7 mouse cellular contexts compared by ENCODE assay signal in genomic region chr14:11307079-11307478, GRCm38 (mm10). TPM values are rescaled to one million over a fixed set of nuclear protein-coding genes. Genes with fewer than 3 reads are reported as not detected.
DNase-seq lines count a peak whose midpoint lies in the region; ATAC-seq and TF ChIP-seq lines count a peak whose summit lies in the region.

No protein-coding gene starts in this region.

- no peak for DNase-seq in hindbrain, postnatal 0 days (ENCODE audit: low spot score)
- DNase-seq in thymus, postnatal 14 days = peak; percentile 8
- DNase-seq in thymus, postnatal 10 days (ENCODE audit: low spot score in 2 of 2) = no peak
- DNase-seq in adrenal gland, postnatal 25 days = peak; percentile 31
- no peak for DNase-seq in liver, embryonic 14.5 days (ENCODE audit: low read depth in 3 of 3, low spot score in 3 of 3)

- peak; percentile 55 for TF ChIP-seq CTCF in hindbrain, postnatal 0 days (IDR thresholded peaks at IDR 0.05; ENCODE audit: low read depth)
- peak; percentile 40; the same call in 1 of the 2 replicates for TF ChIP-seq CTCF in liver, embryonic 14.5 days (IDR thresholded peaks at IDR 0.05; ENCODE audit: low read depth)

- no peak overlapping the region for H3K4me2 ChIP-seq in hindbrain, postnatal 0 days (ENCODE audit: low read depth, low read length)
- no peak overlapping the region for H3K4me2 ChIP-seq in hindbrain, embryonic 12.5 days (replicated peaks)
- H3K4me2 ChIP-seq in liver, embryonic 14.5 days (ENCODE audit: low read depth) = no peak overlapping the region

- TF ChIP-seq EP300 in liver, embryonic 14.5 days (IDR thresholded peaks at IDR 0.05; ENCODE audit: low read depth) = no peak

- no peak overlapping the region for H3K4me3 ChIP-seq in hindbrain, postnatal 0 days (ENCODE audit: low read length)
- no peak overlapping the region for H3K4me3 ChIP-seq in hindbrain, embryonic 12.5 days
- no peak overlapping the region for H3K4me3 ChIP-seq in liver, embryonic 14.5 days (ENCODE audit: insufficient read depth in 1 of 2, low read depth in 2 of 2, low read length in 2 of 2)

- no peaks in the 10 kb centered on the region for H3K9me3 ChIP-seq in hindbrain, postnatal 0 days (ENCODE audit: low read length)
- no peaks in the 10 kb centered on the region for H3K9me3 ChIP-seq in hindbrain, embryonic 12.5 days (replicated peaks)
- no peaks in the 10 kb centered on the region for H3K9me3 ChIP-seq in liver, embryonic 14.5 days (ENCODE audit: control insufficient read depth, low read length)

- H3K36me3 ChIP-seq in hindbrain, postnatal 0 days (ENCODE audit: insufficient read depth, low read length) = no peaks in the 10 kb centered on the region
- H3K36me3 ChIP-seq in hindbrain, embryonic 12.5 days = no peaks in the 10 kb centered on the region
- no peaks in the 10 kb centered on the region for H3K36me3 ChIP-seq in liver, embryonic 14.5 days (replicated peaks; ENCODE audit: control insufficient read depth, insufficient read depth, low read depth)

- WGBS in hindbrain, postnatal 0 days = 35% methylated on average over 2 of the region's 2 CpGs
- WGBS in hindbrain, embryonic 12.5 days = 37% methylated on average over 2 of the region's 2 CpGs
- WGBS in liver, embryonic 14.5 days (ENCODE audit: insufficient replicate concordance) = 23% methylated on average over 2 of the region's 2 CpGs

- no peak overlapping the region for H3K9ac ChIP-seq in hindbrain, postnatal 0 days (replicated peaks; ENCODE audit: low read length)
- no peak overlapping the region for H3K9ac ChIP-seq in hindbrain, embryonic 12.5 days
- H3K9ac ChIP-seq in liver, embryonic 14.5 days (replicated peaks) = no peak overlapping the region

- no peak for ATAC-seq in hindbrain, postnatal 0 days
- no peak for ATAC-seq in hindbrain, embryonic 12.5 days (ENCODE audit: low FRiP score)
- ATAC-seq in liver, embryonic 14.5 days (ENCODE audit: insufficient read depth) = no peak
- no peak for ATAC-seq in granulocyte monocyte progenitor cell, adult 5-6 weeks (replicated peaks; ENCODE audit: poor library complexity, severe bottlenecking)

- H3K27me3 ChIP-seq in hindbrain, postnatal 0 days (ENCODE audit: insufficient read depth, low read length) = no peaks in the 10 kb centered on the region
- H3K27me3 ChIP-seq in hindbrain, embryonic 12.5 days = no peaks in the 10 kb centered on the region
- H3K27me3 ChIP-seq in liver, embryonic 14.5 days (ENCODE audit: control insufficient read depth, insufficient read depth, low read length) = no peaks in the 10 kb centered on the region

- H3K4me1 ChIP-seq in hindbrain, postnatal 0 days (ENCODE audit: insufficient read depth, low read length) = no peaks in the 10 kb centered on the region
- H3K4me1 ChIP-seq in hindbrain, embryonic 12.5 days = no peaks in the 10 kb centered on the region
- H3K4me1 ChIP-seq in liver, embryonic 14.5 days (replicated peaks; ENCODE audit: control insufficient read depth in 2 of 2, insufficient read depth in 2 of 2, low read length in 1 of 2) = no peaks in the 10 kb centered on the region

- no peak overlapping the region for H3K27ac ChIP-seq in hindbrain, postnatal 0 days
- H3K27ac ChIP-seq in hindbrain, embryonic 12.5 days = no peak overlapping the region
- H3K27ac ChIP-seq in liver, embryonic 14.5 days = no peak overlapping the region

RNA-seq across cellular contexts. Expression of gene Gm3839, which starts 49.4 kb away (rescaled TPM):
- total RNA-seq in hindbrain, postnatal 0 days (2014; rRNA removed) = 2.2 and 4.7 TPM in 2 replicates
- 1.6 and 1.8 TPM in 2 replicates for polyA plus RNA-seq in hindbrain, postnatal 0 days (2015; fragmentation: Nextera tagmentation; extraction: Ambion mirVana)
- polyA plus RNA-seq in hindbrain, embryonic 12.5 days (2016; fragmentation: Nextera tagmentation; extraction: Ambion mirVana) = 1.0 and 1.2 TPM in 2 replicates
- 0.76 and 0.90 TPM in 2 replicates for total RNA-seq in adrenal gland, postnatal 25 days (2021)
- 0.40 and 1.5 TPM in 2 replicates for polyA plus RNA-seq in liver, embryonic 14.5 days (2012; rRNA removed)
- polyA plus RNA-seq in liver, embryonic 14.5 days (2014; fragmentation: Nextera tagmentation; extraction: Ambion mirVana) = 0.86 and 1.1 TPM in 2 replicates
- total RNA-seq in granulocyte monocyte progenitor cell, adult 5-6 weeks (2014; fragmentation: Nextera tagmentation) = 1.1 and 1.6 TPM in 2 replicates
- 0.82 and 1.5 TPM in 2 replicates for total RNA-seq in granulocyte monocyte progenitor cell, adult 5-6 weeks (2017)

Comparison
In these comparisons a context has a peak if more than half of its experiments do, and no peak if none do; other contexts are left out.
1. DNase-seq: peak in thymus, postnatal 14 days (single experiment) and adrenal gland, postnatal 25 days (single experiment); none in hindbrain, postnatal 0 days (single experiment), thymus, postnatal 10 days (0 of 2) and liver, embryonic 14.5 days (0 of 3).